Mouse (Mus musculus) ES-E14 (cell line): ENCODE results near the gene Wnk2.

Experiments
- CHD2 ChIP-seq: IDR thresholded peaks from 2 replicates; pipeline ENCODE4 v1.6.1; 2014; ENCODE audit warnings: mild to moderate bottlenecking, low read depth, low read length, inconsistent platforms
- HCFC1 ChIP-seq: IDR thresholded peaks from 2 replicates; pipeline ENCODE4 v1.6.1; 2012; ENCODE audit warnings: low read length, inconsistent platforms, borderline replicate concordance; ENCODE audit not compliant: insufficient read depth
- MAFK ChIP-seq: IDR thresholded peaks from 2 replicates; pipeline ENCODE4 v1.6.1; 2014; ENCODE audit warnings: mild to moderate bottlenecking, low read depth, low read length, inconsistent platforms; ENCODE audit not compliant: insufficient read depth
- ZC3H11A ChIP-seq: IDR thresholded peaks from 2 replicates; pipeline ENCODE4 v1.6.1; 2012; ENCODE audit warnings: low read depth, mild to moderate bottlenecking, inconsistent platforms, low read length, borderline replicate concordance
- ZNF384 ChIP-seq: IDR thresholded peaks from 2 replicates; pipeline ENCODE4 v1.6.1; 2012; ENCODE audit warnings: low read depth, low read length, inconsistent platforms

GRCm38 (mm10) chr13:49196211-49196610 is 48.4 kb upstream of the Wnk2 start:
- TF ChIP-seq ZC3H11A = no peak
- TF ChIP-seq CHD2 = no peak
- TF ChIP-seq ZNF384 = no peak
- TF ChIP-seq MAFK = no peak
- no peak for TF ChIP-seq HCFC1
